Mouse (Mus musculus) heart, adult 2 months (tissue): ENCODE data around the gene Avp. TPM values are rescaled to one million over a fixed set of nuclear protein-coding genes. Genes with fewer than 3 reads are reported as not detected.

Experiments used
- DNase-seq, 2 experiments: peaks; one replicate each; pipeline ENCODE4 v3.0.0; 2021
- H3K27ac ChIP-seq: fragments of 200-600 bp; 2 replicates; pipeline ENCODE4 v1.8.1; 2022
- H3K27me3 ChIP-seq: fragments of 200-500 bp; 2 replicates; pipeline ENCODE4 v1.6.1; 2012; ENCODE audit warnings: mild to moderate bottlenecking, low read length, inconsistent platforms, mixed read lengths; ENCODE audit not compliant: control insufficient read depth, insufficient read depth
- H3K36me3 ChIP-seq: fragments of 200-500 bp; 2 replicates; pipeline ENCODE4 v1.6.1; 2012; ENCODE audit warnings: low read length, inconsistent platforms; ENCODE audit not compliant: control insufficient read depth, insufficient read depth
- H3K4me1 ChIP-seq: fragments of 200-500 bp; 2 replicates; pipeline ENCODE4 v1.6.1; 2011; ENCODE audit warnings: low read length; ENCODE audit not compliant: control insufficient read depth, insufficient read depth
- H3K4me3 ChIP-seq: fragments of 200-600 bp; 2 replicates; pipeline ENCODE4 v1.8.1; 2022
- H3K79me2 ChIP-seq: fragments of 200-500 bp; replicated peaks from 2 replicates; pipeline ENCODE4 v1.6.1; 2012; ENCODE audit warnings: mild to moderate bottlenecking, inconsistent platforms, low read length, moderate library complexity, mixed read lengths; ENCODE audit not compliant: control insufficient read depth, insufficient read depth
- H3K9ac ChIP-seq: fragments of 200-500 bp; 2 replicates; pipeline ENCODE4 v1.6.1; 2012; ENCODE audit warnings: low read depth, mild to moderate bottlenecking, control low read depth, inconsistent platforms, low read length, mixed read lengths
- CTCF ChIP-seq: fragments of 200-600 bp; IDR thresholded peaks from 2 replicates; pipeline ENCODE4 v1.8.1; 2022; ENCODE audit warnings: antibody characterized with exemption, mild to moderate bottlenecking, moderate library complexity
- EP300 ChIP-seq: fragments of 200-500 bp; IDR thresholded peaks from 2 replicates; pipeline ENCODE4 v1.6.1; 2011; ENCODE audit warnings: low read depth, low read length, control low read depth; ENCODE audit not compliant: insufficient read depth
- POLR2A ChIP-seq: fragments of 200-500 bp; IDR thresholded peaks from 2 replicates; pipeline ENCODE4 v1.6.1; 2011; ENCODE audit warnings: mild to moderate bottlenecking, low read depth, low read length, control low read depth; ENCODE audit not compliant: insufficient read depth
- WGBS: fragments of 180-500 bp; shearing (Covaris S2); methylation state at CpG from one replicate; pipeline ENCODE4 v1.1.7; 2018; 5-methylcytosine and 5-hydroxymethylcytosine counted together
- intact Hi-C: fragments of 180-260 bp; cut with DNase I; formaldehyde crosslinking; loops from one replicate; pipeline ENCODE4 v1.15.1; 2025
- polyA plus RNA-seq: library from polyadenylated mRNA; depleted of rRNA; stranded (reverse); fragments of >200 nt; gene quantifications from 2 replicates; pipeline ENCODE4 v1.2.3, GENCODE M21; 2012
- total RNA-seq, 2 experiments: library from RNA; stranded (reverse); gene quantifications; 2 replicates each; pipeline ENCODE4 v1.2.3; 2021

Avp gene
- total and polyA plus RNA-seq, 3 experiments, result 9.8 to 10.3 TPM; not detected in 1

- WGBS, result 82% methylated on average over 4 of the region's 4 CpGs
- TF ChIP-seq EP300, result no peak
- TF ChIP-seq CTCF, result no peak
- TF ChIP-seq POLR2A, result no peak
- H3K27ac ChIP-seq, result no peak overlapping the region
- H3K36me3 ChIP-seq, result no peaks in the 10 kb centered on the region
- no peaks in the 10 kb centered on the region for H3K27me3 ChIP-seq
- no peaks in the 10 kb centered on the region for H3K79me2 ChIP-seq
- no peak overlapping the region for H3K4me3 ChIP-seq
- intact Hi-C loops, result no loop called here
- no peak for DNase-seq
- H3K9ac ChIP-seq, result no peak overlapping the region
- H3K4me1 ChIP-seq, result no peaks in the 10 kb centered on the region; the same call in 1 of the 2 replicates
Measured at GRCm38 (mm10) chr2:130602195-130602594, 19.8 kb upstream of the Avp start.

- WGBS, result 39% methylated on average over 3 of the region's 3 CpGs
- Histone ChIP-seq H3K4me3 (no peak overlapping the region), H3K27ac (peak overlapping the region; percentile 15; the same call in 1 of the 2 replicates), H3K36me3 (no peaks in the 10 kb centered on the region), H3K4me1 (no peaks in the 10 kb centered on the region; the same call in 1 of the 2 replicates), H3K27me3 (no peaks in the 10 kb centered on the region), H3K79me2 (no peaks in the 10 kb centered on the region), H3K9ac (no peak overlapping the region)
- no peak for TF ChIP-seq EP300
- TF ChIP-seq POLR2A, result no peak
- TF ChIP-seq CTCF, result no peak
- intact Hi-C loops, result loop anchor here (5.0 kb wide), 1 partner anchor 36 kb away; the partner anchor contains the start of gene Mrps26
- no peak for DNase-seq
Measured at GRCm38 (mm10) chr2:130598399-130598798, 16.0 kb upstream of the Avp start.

GRCm38 (mm10) chr2:130597601-130598010, 15.3 kb upstream of the Avp start:
- Histone ChIP-seq H3K79me2 (no peaks in the 10 kb centered on the region), H3K9ac (no peak overlapping the region), H3K4me1 (no peaks in the 10 kb centered on the region; the same call in 1 of the 2 replicates), H3K4me3 (no peak overlapping the region), H3K36me3 (no peaks in the 10 kb centered on the region), H3K27me3 (no peaks in the 10 kb centered on the region), H3K27ac (no peak overlapping the region)
- TF ChIP-seq POLR2A (no peak), CTCF (peak; percentile 84), EP300 (0 out of 2 replicates have a peak, but pooled peaks have one; percentile 28)
- DNase-seq, result no peak
- 13% methylated on average over 1 of the region's 1 CpGs for WGBS
- intact Hi-C loops, result loop anchor here (5.0 kb wide), 1 partner anchor 35 kb away; the partner anchor contains the start of gene Mrps26

- WGBS, result 85% methylated on average over 1 of the region's 1 CpGs
- no peaks in the 10 kb centered on the region for H3K27me3 ChIP-seq
- intact Hi-C loops, result loop anchor here (5.0 kb wide), 1 partner anchor 33 kb away; the partner anchor contains the start of gene Mrps26
- H3K27ac ChIP-seq, result no peak overlapping the region
- no peak overlapping the region for H3K9ac ChIP-seq
- no peaks in the 10 kb centered on the region for H3K79me2 ChIP-seq
- no peaks in the 10 kb centered on the region; the same call in 1 of the 2 replicates for H3K4me1 ChIP-seq
- H3K4me3 ChIP-seq, result no peak overlapping the region
- no peak for TF ChIP-seq CTCF
- no peak for DNase-seq
- H3K36me3 ChIP-seq, result no peaks in the 10 kb centered on the region
Measured at GRCm38 (mm10) chr2:130595596-130595995, 13.2 kb upstream of the Avp start.

- no peak overlapping the region for H3K9ac ChIP-seq
- no peaks in the 10 kb centered on the region for H3K27me3 ChIP-seq
- H3K36me3 ChIP-seq, result no peaks in the 10 kb centered on the region
- TF ChIP-seq CTCF (no peak), POLR2A (no peak), EP300 (no peak)
- no peak overlapping the region for H3K4me3 ChIP-seq
- intact Hi-C loops, result no loop called here
- H3K79me2 ChIP-seq, result no peaks in the 10 kb centered on the region
- WGBS, result 88% methylated on average over 2 of the region's 2 CpGs
- DNase-seq, result no peak
- no peak overlapping the region for H3K27ac ChIP-seq
- H3K4me1 ChIP-seq, result peaks cover 2% of the 10 kb centered on the region; the same call in 1 of the 2 replicates
Measured at GRCm38 (mm10) chr2:130591016-130591415, 8.7 kb upstream of the Avp start.

- peaks cover 2% of the 10 kb centered on the region; the same call in 1 of the 2 replicates for H3K4me1 ChIP-seq
- no peaks in the 10 kb centered on the region for H3K27me3 ChIP-seq
- H3K4me3 ChIP-seq, result no peak overlapping the region
- intact Hi-C loops, result no loop called here
- no peak for DNase-seq
- no peaks in the 10 kb centered on the region for H3K36me3 ChIP-seq
- no peak overlapping the region for H3K9ac ChIP-seq
- H3K27ac ChIP-seq, result peak overlapping the region; percentile 54
- H3K79me2 ChIP-seq, result no peaks in the 10 kb centered on the region
- TF ChIP-seq EP300 (no peak), POLR2A (no peak)
- WGBS, result 74% methylated on average over 2 of the region's 2 CpGs
Measured at GRCm38 (mm10) chr2:130589761-130590160, 7.4 kb upstream of the Avp start.
